Mouse (Mus musculus): ENCODE results near the gene Gfod1. TPM values are rescaled to one million over a fixed set of nuclear protein-coding genes. Genes with fewer than 3 reads are reported as not detected.

Gfod1 gene
- polyA plus RNA-seq, 1 experiment, result 6.5 TPM

DNA sequence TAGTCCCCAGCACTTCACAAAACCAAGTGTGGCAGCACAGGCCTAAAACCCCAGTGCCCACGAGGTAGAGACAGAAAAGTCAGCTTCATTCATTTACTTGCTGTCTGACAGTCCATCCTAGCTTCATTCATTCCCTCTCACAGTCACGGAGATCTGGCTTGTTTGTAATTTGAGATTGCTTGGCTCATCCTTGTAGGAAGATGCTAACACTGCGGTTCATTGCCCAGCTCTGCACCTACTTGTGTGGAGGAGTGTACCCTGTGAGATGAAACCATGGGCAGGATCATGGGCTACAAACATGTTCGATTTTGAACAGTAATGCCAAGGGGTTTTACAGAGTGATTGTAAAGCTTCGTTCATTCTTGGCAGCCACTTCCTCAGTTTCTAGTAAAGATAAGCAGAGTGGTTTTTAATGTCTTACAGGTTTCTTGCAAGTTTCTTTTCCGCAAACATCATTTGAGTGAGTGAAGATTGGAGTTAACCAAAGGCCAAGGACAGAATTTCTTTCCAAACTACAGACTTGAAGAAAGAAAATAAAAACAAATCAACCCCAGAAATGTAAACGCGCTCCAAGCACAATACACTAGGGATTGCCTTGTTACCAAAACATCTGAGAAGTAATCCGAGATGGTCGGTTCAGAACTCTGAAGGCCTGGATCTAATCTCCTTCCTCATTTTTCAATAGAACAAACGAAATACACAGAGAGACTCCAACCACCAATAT, 27.9 kb upstream of the Gfod1 start:
- Histone ChIP-seq H3K36me3 (ENCODE audit: control insufficient read depth, insufficient read depth) (no peaks in the 10 kb centered on the region), H3K4me2 (ENCODE audit: low read depth) (no peak overlapping the region), H3K79me2 (ENCODE audit: control insufficient read depth, insufficient read depth) (no peaks in the 10 kb centered on the region), H3ac (ENCODE audit: control insufficient read depth, insufficient read length) (no peak overlapping the region), H3K4me3 (no peak overlapping the region), H3K27me3 (ENCODE audit: control insufficient read depth, insufficient read depth, insufficient read length) (no peaks in the 10 kb centered on the region)
- TF ChIP-seq POLR2AphosphoS2 (IDR thresholded peaks at IDR 0.05; ENCODE audit: insufficient read length, low read depth), result no peak
- no peak for TF ChIP-seq TCF12 (IDR thresholded peaks at IDR 0.05; ENCODE audit: insufficient read depth, poor library complexity, severe bottlenecking)
- no peak for TF ChIP-seq SRF (IDR thresholded peaks at IDR 0.05; ENCODE audit: control insufficient read depth, insufficient read length, low read depth)
- TF ChIP-seq POLR2A (IDR thresholded peaks at IDR 0.05; ENCODE audit: insufficient read length, low read depth), result no peak
- no peak for TF ChIP-seq MAX (IDR thresholded peaks at IDR 0.05; ENCODE audit: low read depth)
- no peak for TF ChIP-seq MYOD1 (IDR thresholded peaks at IDR 0.05; ENCODE audit: control insufficient read depth in 1 of 3, insufficient read length in 2 of 3, low read depth in 2 of 3)
- no peak for TF ChIP-seq REST (IDR thresholded peaks at IDR 0.05; ENCODE audit: insufficient read depth, insufficient read length)
- no peak for TF ChIP-seq E2F4 (IDR thresholded peaks at IDR 0.05; ENCODE audit: insufficient read depth)
- no peak for TF ChIP-seq CEBPB (IDR thresholded peaks at IDR 0.05; ENCODE audit: insufficient read depth, poor library complexity, severe bottlenecking)
- no peak for TF ChIP-seq TCF3 (IDR thresholded peaks at IDR 0.05; ENCODE audit: insufficient read length, low read depth)

- Histone ChIP-seq H3K36me3 (ENCODE audit: control insufficient read depth, insufficient read depth) (no peaks in the 10 kb centered on the region), H3K4me2 (ENCODE audit: low read depth) (no peak overlapping the region), H3K27me3 (ENCODE audit: control insufficient read depth, insufficient read depth, insufficient read length) (no peaks in the 10 kb centered on the region), H3K79me2 (ENCODE audit: control insufficient read depth, insufficient read depth) (no peaks in the 10 kb centered on the region), H3ac (ENCODE audit: control insufficient read depth, insufficient read length) (no peak overlapping the region), H3K4me3 (no peak overlapping the region)
- TF ChIP-seq TCF3 (IDR thresholded peaks at IDR 0.05; ENCODE audit: insufficient read length, low read depth), result no peak
- no peak for TF ChIP-seq E2F4 (IDR thresholded peaks at IDR 0.05; ENCODE audit: insufficient read depth)
- no peak for TF ChIP-seq USF1 (IDR thresholded peaks at IDR 0.05; ENCODE audit: low read depth)
- no peak for TF ChIP-seq MYOG (IDR thresholded peaks at IDR 0.05; ENCODE audit: control insufficient read depth in 1 of 3, insufficient read depth in 1 of 3, insufficient read length in 2 of 3, low read depth in 2 of 3)
- TF ChIP-seq SRF (IDR thresholded peaks at IDR 0.05; ENCODE audit: control insufficient read depth, insufficient read length, low read depth), result no peak
- no peak for TF ChIP-seq MAX (IDR thresholded peaks at IDR 0.05; ENCODE audit: low read depth)
- no peak for TF ChIP-seq TCF12 (IDR thresholded peaks at IDR 0.05; ENCODE audit: insufficient read depth, poor library complexity, severe bottlenecking)
- no peak for TF ChIP-seq POLR2AphosphoS2 (IDR thresholded peaks at IDR 0.05; ENCODE audit: insufficient read length, low read depth)
- TF ChIP-seq MYOD1 (IDR thresholded peaks at IDR 0.05; ENCODE audit: control insufficient read depth in 1 of 3, insufficient read length in 2 of 3, low read depth in 2 of 3), result no peak
- no peak for TF ChIP-seq CEBPB (IDR thresholded peaks at IDR 0.05; ENCODE audit: insufficient read depth, poor library complexity, severe bottlenecking)
- no peak for TF ChIP-seq POLR2A (IDR thresholded peaks at IDR 0.05; ENCODE audit: insufficient read length, low read depth)
- no peak for TF ChIP-seq REST (IDR thresholded peaks at IDR 0.05; ENCODE audit: insufficient read depth, insufficient read length)
Measured at GRCm38 (mm10) chr13:43325427-43325826, 21.5 kb upstream of the Gfod1 start.

DNA sequence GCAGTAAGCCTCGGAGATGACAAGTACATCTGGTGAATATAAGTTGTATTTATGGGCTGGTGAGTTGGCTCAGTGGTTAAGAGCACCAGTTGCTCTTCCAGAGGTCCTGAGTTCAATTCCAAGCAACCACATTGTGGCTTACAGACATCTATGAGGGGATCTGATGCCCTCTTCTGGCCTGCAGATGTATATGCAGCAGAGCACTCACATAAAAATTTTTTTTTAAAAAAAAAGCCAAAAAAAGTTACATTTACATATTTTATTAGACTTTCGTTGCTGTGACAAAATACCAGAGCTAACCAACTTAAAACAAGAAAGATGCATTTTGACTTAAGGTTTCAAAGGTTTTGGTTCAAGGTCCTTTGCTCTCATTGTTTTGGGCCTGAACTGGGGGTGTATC, 17.5 kb upstream of the Gfod1 start:
- Histone ChIP-seq H3K4me2 (ENCODE audit: low read depth) (no peak overlapping the region), H3K4me3 (no peak overlapping the region), H3K27me3 (ENCODE audit: control insufficient read depth, insufficient read depth, insufficient read length) (no peaks in the 10 kb centered on the region), H3K79me2 (ENCODE audit: control insufficient read depth, insufficient read depth) (no peaks in the 10 kb centered on the region), H3K36me3 (ENCODE audit: control insufficient read depth, insufficient read depth) (no peaks in the 10 kb centered on the region), H3ac (ENCODE audit: control insufficient read depth, insufficient read length) (no peak overlapping the region)
- TF ChIP-seq MYOG (IDR thresholded peaks at IDR 0.05; ENCODE audit: control insufficient read depth in 1 of 3, insufficient read depth in 1 of 3, insufficient read length in 2 of 3, low read depth in 2 of 3), result no peak
- no peak for TF ChIP-seq MYOD1 (IDR thresholded peaks at IDR 0.05; ENCODE audit: control insufficient read depth in 1 of 3, insufficient read length in 2 of 3, low read depth in 2 of 3)
- no peak for TF ChIP-seq POLR2A (IDR thresholded peaks at IDR 0.05; ENCODE audit: insufficient read length, low read depth)
- TF ChIP-seq SRF (IDR thresholded peaks at IDR 0.05; ENCODE audit: control insufficient read depth, insufficient read length, low read depth), result no peak
- TF ChIP-seq TCF3 (IDR thresholded peaks at IDR 0.05; ENCODE audit: insufficient read length, low read depth), result no peak
- TF ChIP-seq MAX (IDR thresholded peaks at IDR 0.05; ENCODE audit: low read depth), result no peak
- TF ChIP-seq TCF12 (IDR thresholded peaks at IDR 0.05; ENCODE audit: insufficient read depth, poor library complexity, severe bottlenecking), result no peak
- no peak for TF ChIP-seq CEBPB (IDR thresholded peaks at IDR 0.05; ENCODE audit: insufficient read depth, poor library complexity, severe bottlenecking)
- no peak for TF ChIP-seq REST (IDR thresholded peaks at IDR 0.05; ENCODE audit: insufficient read depth, insufficient read length)

- Histone ChIP-seq H3K4me2 (ENCODE audit: low read depth) (peak overlapping the region; percentile 13), H3ac (ENCODE audit: control insufficient read depth, insufficient read length) (no peak overlapping the region), H3K36me3 (ENCODE audit: control insufficient read depth, insufficient read depth) (no peaks in the 10 kb centered on the region), H3K79me2 (ENCODE audit: control insufficient read depth, insufficient read depth) (no peaks in the 10 kb centered on the region), H3K4me3 (no peak overlapping the region), H3K27me3 (ENCODE audit: control insufficient read depth, insufficient read depth, insufficient read length) (no peaks in the 10 kb centered on the region)
- TF ChIP-seq POLR2A (IDR thresholded peaks at IDR 0.05; ENCODE audit: insufficient read length, low read depth), result no peak
- TF ChIP-seq MYOD1 (IDR thresholded peaks at IDR 0.05; ENCODE audit: control insufficient read depth in 1 of 3, insufficient read length in 2 of 3, low read depth in 2 of 3), result no peak
- TF ChIP-seq MAX (IDR thresholded peaks at IDR 0.05; ENCODE audit: low read depth), result no peak
- no peak for TF ChIP-seq POLR2AphosphoS2 (IDR thresholded peaks at IDR 0.05; ENCODE audit: insufficient read length, low read depth)
- TF ChIP-seq E2F4 (IDR thresholded peaks at IDR 0.05; ENCODE audit: insufficient read depth), result no peak
Measured at GRCm38 (mm10) chr13:43319396-43319795, 15.4 kb upstream of the Gfod1 start.

GRCm38 (mm10) chr13:43317411-43317810, 13.4 kb upstream of the Gfod1 start:
- Histone ChIP-seq H3K36me3 (ENCODE audit: control insufficient read depth, insufficient read depth) (no peaks in the 10 kb centered on the region), H3K79me2 (ENCODE audit: control insufficient read depth, insufficient read depth) (no peaks in the 10 kb centered on the region), H3K4me3 (no peak overlapping the region), H3K4me2 (ENCODE audit: low read depth) (no peak overlapping the region), H3ac (ENCODE audit: control insufficient read depth, insufficient read length) (no peak overlapping the region), H3K27me3 (ENCODE audit: control insufficient read depth, insufficient read depth, insufficient read length) (no peaks in the 10 kb centered on the region)
- no peak for TF ChIP-seq TCF3 (IDR thresholded peaks at IDR 0.05; ENCODE audit: insufficient read length, low read depth)
- no peak for TF ChIP-seq REST (IDR thresholded peaks at IDR 0.05; ENCODE audit: insufficient read depth, insufficient read length)
- TF ChIP-seq MYOD1 (IDR thresholded peaks at IDR 0.05; ENCODE audit: control insufficient read depth in 1 of 3, insufficient read length in 2 of 3, low read depth in 2 of 3), result peak in 2 of 3 experiments; percentile 28 to 41

Measured in myocyte (in vitro differentiated cells).